Mouse (Mus musculus) forebrain, embryonic 13.5 days (tissue): Measurements from ENCODE around the gene Lcn12. TPM values are rescaled to one million over a fixed set of nuclear protein-coding genes. Genes with fewer than 3 reads are reported as not detected.

Experiments
- ATAC-seq: fragments of 200-750 bp; cut with Nextera tagmentation; 2 replicates; pipeline ENCODE4 v1.8.0; 2017
- H3K27ac ChIP-seq: fragments of 300-500 bp; sonication (generic); 2 replicates; pipeline ENCODE4 v1.5.1; 2015; ENCODE audit warnings: inconsistent platforms, mild to moderate bottlenecking, moderate library complexity
- H3K27me3 ChIP-seq: fragments of 300-500 bp; sonication (generic); 2 replicates; pipeline ENCODE4 v1.6.1; 2015; ENCODE audit warnings: mild to moderate bottlenecking, inconsistent platforms
- H3K36me3 ChIP-seq: fragments of 300-500 bp; sonication (generic); 2 replicates; pipeline ENCODE4 v1.6.1; 2015; ENCODE audit warnings: mild to moderate bottlenecking, inconsistent platforms; ENCODE audit not compliant: poor library complexity, severe bottlenecking
- H3K4me1 ChIP-seq: fragments of 300-500 bp; sonication (generic); 2 replicates; pipeline ENCODE4 v1.6.1; 2015; ENCODE audit warnings: inconsistent platforms
- H3K4me2 ChIP-seq: fragments of 300-500 bp; sonication (generic); 2 replicates; pipeline ENCODE4 v1.6.1; 2015; ENCODE audit warnings: inconsistent platforms, mild to moderate bottlenecking, moderate library complexity
- H3K4me3 ChIP-seq: fragments of 300-500 bp; sonication (generic); 2 replicates; pipeline ENCODE4 v1.5.1; 2015; ENCODE audit warnings: mild to moderate bottlenecking, inconsistent platforms
- H3K9ac ChIP-seq: fragments of 300-500 bp; sonication (generic); 2 replicates; pipeline ENCODE4 v1.6.1; 2015; ENCODE audit warnings: mild to moderate bottlenecking, inconsistent platforms
- H3K9me3 ChIP-seq: fragments of 300-500 bp; sonication (generic); replicated peaks from 2 replicates; pipeline ENCODE4 v1.6.1; 2016; ENCODE audit warnings: inconsistent platforms
- WGBS: fragments of 180-500 bp; shearing (Covaris S2); methylation state at CpG from one replicate; pipeline ENCODE4 v1.1.7; 2015; 5-methylcytosine and 5-hydroxymethylcytosine counted together
- polyA plus RNA-seq: library from polyadenylated mRNA; unstranded; fragments of >200 nt; fragmentation: Nextera tagmentation; extraction: Ambion mirVana; gene quantifications from 2 replicates; pipeline ENCODE4 v1.2.1, GENCODE M21; 2015

Lcn12 gene
- not detected in 2 replicates for polyA plus RNA-seq

GRCm38 (mm10) chr2:25493476-25493961 lies at the start of gene Lcn12:
TSS of gene Lcn12 (minus strand) at chr2:25493911.
- no peak within 1 kb of the TSS for H3K4me3 ChIP-seq
- 0 out of 2 replicates have a peak, but pooled peaks cover 3% of the 10 kb centered on the region for H3K27me3 ChIP-seq
- H3K4me2 ChIP-seq = no peak within 1 kb of the TSS
- H3K9me3 ChIP-seq = no peaks in the 10 kb centered on the region
- no peak within 1 kb of the TSS for H3K27ac ChIP-seq
- no peak within 1 kb of the TSS for H3K9ac ChIP-seq
- 86% methylated on average over 5 of the region's 5 CpGs for WGBS
- H3K4me1 ChIP-seq = no peaks in the 10 kb centered on the region
- no peak for ATAC-seq
- no peaks in the 10 kb centered on the region for H3K36me3 ChIP-seq

GRCm38 (mm10) chr2:25541644-25542367 lies 48.1 kb upstream of the Lcn12 start:
- WGBS = 92% methylated on average over 10 of the region's 10 CpGs
- Histone ChIP-seq H3K9ac (no peak overlapping the region), H3K4me1 (peaks cover 16% of the 10 kb centered on the region), H3K27ac (no peak overlapping the region), H3K27me3 (no peaks in the 10 kb centered on the region), H3K9me3 (no peaks in the 10 kb centered on the region), H3K4me3 (no peak overlapping the region), H3K4me2 (no peak overlapping the region), H3K36me3 (peaks cover 10% of the 10 kb centered on the region)
- ATAC-seq = no peak

DNA sequence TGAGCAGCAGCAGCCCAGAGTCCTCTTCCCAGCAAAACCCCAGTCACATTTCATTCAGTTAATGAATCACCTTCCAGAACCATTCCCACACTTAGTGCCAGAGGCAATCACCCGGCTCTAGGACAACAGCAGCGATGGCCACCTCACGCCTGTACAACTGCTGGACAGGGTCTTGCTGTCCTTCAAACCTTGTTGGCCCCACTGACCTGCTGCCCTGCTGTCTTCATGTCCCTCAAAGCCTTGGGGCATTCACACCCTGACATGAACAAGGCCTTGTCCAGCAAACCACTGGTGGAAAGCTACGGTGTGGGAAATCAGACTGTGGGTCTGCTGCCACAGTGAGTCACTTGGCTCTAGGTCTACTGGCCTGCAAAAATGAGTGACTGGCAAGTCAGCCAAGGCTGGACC lies 46.8 kb upstream of the Lcn12 start:
- Histone ChIP-seq H3K4me2 (no peak overlapping the region), H3K27me3 (no peaks in the 10 kb centered on the region), H3K9me3 (no peaks in the 10 kb centered on the region), H3K4me3 (no peak overlapping the region), H3K4me1 (peaks cover 8% of the 10 kb centered on the region), H3K27ac (no peak overlapping the region), H3K36me3 (peaks cover 23% of the 10 kb centered on the region), H3K9ac (no peak overlapping the region)
- no peak for ATAC-seq
- WGBS = 96% methylated on average over 4 of the region's 4 CpGs

DNA sequence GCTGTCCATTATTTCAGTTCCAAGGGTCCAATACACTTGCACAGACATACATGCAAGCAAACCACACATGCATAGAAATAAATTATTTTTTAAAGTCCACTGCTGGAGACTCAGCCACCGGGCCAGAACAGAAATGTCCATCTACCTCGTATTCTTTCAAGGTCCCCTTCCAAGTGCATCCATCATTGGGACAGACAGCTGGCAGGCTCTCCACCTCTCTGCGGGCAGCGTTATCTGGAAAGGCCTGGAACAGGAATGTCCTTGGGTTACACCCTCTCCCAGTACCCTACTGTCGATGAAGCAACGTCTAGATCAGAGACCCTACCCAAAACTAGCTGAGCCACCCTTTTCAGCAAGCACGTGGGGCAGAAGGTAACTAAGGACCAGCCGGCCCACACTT lies 42.8 kb upstream of the Lcn12 start:
- Histone ChIP-seq H3K4me3 (no peak overlapping the region), H3K27ac (no peak overlapping the region), H3K9ac (no peak overlapping the region), H3K9me3 (no peaks in the 10 kb centered on the region), H3K4me1 (no peaks in the 10 kb centered on the region), H3K27me3 (no peaks in the 10 kb centered on the region), H3K36me3 (peaks cover 51% of the 10 kb centered on the region), H3K4me2 (no peak overlapping the region)
- no peak for ATAC-seq
- WGBS = 91% methylated on average over 8 of the region's 8 CpGs

- H3K4me2 ChIP-seq = no peak overlapping the region
- no peaks in the 10 kb centered on the region for H3K27me3 ChIP-seq
- H3K4me3 ChIP-seq = no peak overlapping the region
- H3K27ac ChIP-seq = no peak overlapping the region
- no peak for ATAC-seq
- 96% methylated on average over 2 of the region's 2 CpGs for WGBS
- no peaks in the 10 kb centered on the region for H3K9me3 ChIP-seq
- H3K4me1 ChIP-seq = no peaks in the 10 kb centered on the region
- H3K9ac ChIP-seq = no peak overlapping the region
- peaks cover 68% of the 10 kb centered on the region for H3K36me3 ChIP-seq
Observed at GRCm38 (mm10) chr2:25534866-25535182, 41.1 kb upstream of the Lcn12 start.

GRCm38 (mm10) chr2:25534178-25534865 lies 40.6 kb upstream of the Lcn12 start:
- WGBS = 99% methylated on average over 3 of the region's 3 CpGs
- Histone ChIP-seq H3K4me3 (no peak overlapping the region), H3K27ac (no peak overlapping the region), H3K9ac (no peak overlapping the region), H3K27me3 (no peaks in the 10 kb centered on the region), H3K4me1 (no peaks in the 10 kb centered on the region), H3K36me3 (peaks cover 73% of the 10 kb centered on the region), H3K9me3 (no peaks in the 10 kb centered on the region), H3K4me2 (no peak overlapping the region)
- no peak for ATAC-seq

DNA sequence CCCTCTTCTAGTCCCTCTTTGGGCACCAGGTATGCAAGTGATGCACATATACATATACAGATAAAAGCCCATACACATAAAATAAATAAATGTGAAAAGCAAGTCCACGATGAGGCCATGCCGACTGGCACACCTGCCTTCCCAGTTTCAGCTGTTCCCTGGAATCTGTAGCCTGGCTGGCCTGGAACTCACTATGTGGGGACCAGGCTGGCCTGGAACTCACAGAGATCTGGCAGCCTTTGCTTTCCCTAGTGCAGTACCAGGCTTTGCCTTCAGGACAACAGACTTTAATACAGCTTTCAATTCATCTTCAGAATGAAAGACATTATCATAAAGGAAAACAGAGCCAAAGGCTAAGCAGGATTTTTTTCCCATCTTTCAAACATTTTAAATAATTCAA lies 40.0 kb upstream of the Lcn12 start:
- no peaks in the 10 kb centered on the region for H3K4me1 ChIP-seq
- H3K4me3 ChIP-seq = no peak overlapping the region
- no peaks in the 10 kb centered on the region for H3K27me3 ChIP-seq
- no peaks in the 10 kb centered on the region for H3K9me3 ChIP-seq
- peaks cover 79% of the 10 kb centered on the region for H3K36me3 ChIP-seq
- ATAC-seq = no peak
- H3K4me2 ChIP-seq = no peak overlapping the region
- 97% methylated on average over 2 of the region's 2 CpGs for WGBS
- no peak overlapping the region for H3K27ac ChIP-seq
- no peak overlapping the region for H3K9ac ChIP-seq

DNA sequence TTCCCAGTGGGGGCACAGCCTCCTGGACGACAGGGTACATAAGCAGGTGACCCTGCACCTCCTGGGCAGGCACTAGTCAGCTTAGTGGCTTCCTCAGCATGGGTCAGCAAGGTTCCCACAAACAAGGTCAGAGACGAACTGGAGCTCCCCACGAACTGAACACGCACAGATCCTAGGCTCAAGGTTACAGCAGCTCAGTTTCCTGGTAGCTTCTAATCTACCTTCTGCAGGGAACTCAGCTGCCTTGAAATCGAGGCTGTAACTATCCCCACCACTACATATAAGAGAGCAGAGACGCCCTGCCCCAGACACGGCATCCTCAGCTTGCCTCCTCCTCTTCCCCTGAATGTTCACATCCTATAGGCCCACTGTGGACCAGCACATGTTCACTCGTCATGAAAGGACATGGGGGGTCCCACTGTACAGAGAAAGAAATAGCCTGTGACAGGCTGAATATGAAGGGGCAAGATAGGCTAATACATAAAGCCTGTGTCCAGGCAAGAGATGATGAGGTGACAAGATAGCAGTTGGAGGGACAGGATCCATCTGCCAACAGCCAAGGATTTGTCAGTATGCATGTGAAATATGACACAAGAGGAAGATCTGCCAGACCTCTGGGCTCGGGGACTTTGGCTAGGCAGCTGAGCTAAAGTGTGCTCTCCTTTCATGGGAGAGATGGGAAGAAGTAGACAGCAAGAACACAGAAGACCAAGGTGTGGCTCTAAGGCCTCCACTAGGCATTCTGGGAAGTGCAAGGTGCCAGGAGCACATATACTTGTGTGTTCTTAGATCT lies 33.0 kb upstream of the Lcn12 start:
- Histone ChIP-seq H3K27ac (no peak overlapping the region), H3K4me1 (no peaks in the 10 kb centered on the region), H3K4me2 (no peak overlapping the region), H3K4me3 (no peak overlapping the region), H3K36me3 (peaks cover 96% of the 10 kb centered on the region), H3K27me3 (no peaks in the 10 kb centered on the region), H3K9me3 (no peaks in the 10 kb centered on the region), H3K9ac (no peak overlapping the region)
- 91% methylated on average over 9 of the region's 9 CpGs for WGBS
- no peak for ATAC-seq

GRCm38 (mm10) chr2:25509912-25510311 lies 16.2 kb upstream of the Lcn12 start:
- Histone ChIP-seq H3K36me3 (peaks cover 15% of the 10 kb centered on the region), H3K4me1 (no peaks in the 10 kb centered on the region), H3K4me2 (no peak overlapping the region), H3K4me3 (no peak overlapping the region), H3K9ac (no peak overlapping the region), H3K9me3 (no peaks in the 10 kb centered on the region), H3K27ac (no peak overlapping the region), H3K27me3 (no peaks in the 10 kb centered on the region)
- 72% methylated on average over 3 of the region's 3 CpGs for WGBS
- ATAC-seq = no peak

DNA sequence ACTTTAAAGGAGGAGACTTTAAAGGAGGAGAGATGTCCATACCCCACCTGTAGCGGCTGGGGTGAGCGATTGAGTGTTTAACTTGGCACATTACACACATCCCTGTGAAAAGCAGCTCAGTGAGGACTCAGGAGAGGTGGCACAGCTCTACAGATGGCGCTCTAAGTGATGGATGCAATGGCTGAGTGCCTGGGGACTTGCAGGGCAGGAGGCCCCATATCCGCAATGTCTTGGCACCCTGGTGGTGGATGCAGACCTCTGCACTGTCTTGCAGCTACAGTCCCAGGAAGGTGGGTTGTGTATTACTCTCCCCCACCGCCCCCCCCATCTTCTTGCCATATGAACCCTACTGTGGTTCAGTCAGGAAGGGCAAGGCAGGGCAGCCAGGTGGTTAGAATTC lies 13.3 kb upstream of the Lcn12 start:
- Histone ChIP-seq H3K36me3 (peaks cover 42% of the 10 kb centered on the region), H3K9ac (0 out of 2 replicates have a peak overlapping the region, but pooled peaks have one; percentile 8), H3K27me3 (no peaks in the 10 kb centered on the region), H3K9me3 (no peaks in the 10 kb centered on the region), H3K4me3 (no peak overlapping the region), H3K27ac (no peak overlapping the region), H3K4me1 (peaks cover 6% of the 10 kb centered on the region), H3K4me2 (no peak overlapping the region)
- ATAC-seq = no peak; the same call in 1 of the 2 replicates
- WGBS = 38% methylated on average over 5 of the region's 5 CpGs

GRCm38 (mm10) chr2:25505860-25506259 lies 12.1 kb upstream of the Lcn12 start:
- no peak for ATAC-seq
- Histone ChIP-seq H3K4me2 (no peak overlapping the region), H3K4me1 (peaks cover 15% of the 10 kb centered on the region), H3K27me3 (no peaks in the 10 kb centered on the region), H3K9ac (no peak overlapping the region), H3K27ac (no peak overlapping the region), H3K9me3 (no peaks in the 10 kb centered on the region), H3K4me3 (no peak overlapping the region), H3K36me3 (peaks cover 42% of the 10 kb centered on the region)
- WGBS = 96% methylated on average over 4 of the region's 4 CpGs

- Histone ChIP-seq H3K36me3 (peaks cover 42% of the 10 kb centered on the region), H3K4me2 (no peak overlapping the region), H3K4me1 (peaks cover 19% of the 10 kb centered on the region), H3K9me3 (no peaks in the 10 kb centered on the region), H3K27ac (no peak overlapping the region), H3K4me3 (no peak overlapping the region), H3K9ac (no peak overlapping the region), H3K27me3 (no peaks in the 10 kb centered on the region)
- 83% methylated on average over 1 of the region's 1 CpGs for WGBS
- no peak for ATAC-seq
Observed at GRCm38 (mm10) chr2:25505000-25505399, 11.3 kb upstream of the Lcn12 start.
